Mouse (Mus musculus): Measurements from ENCODE around the gene Ccr6.

Ccr6 gene

GRCm38 (mm10) chr17:8285056-8285455 is 49.2 kb downstream of the Ccr6 start:
- DNase-seq, result no peak

- DNase-seq, result no peak
Measured at GRCm38 (mm10) chr17:8286987-8287386, 51.1 kb downstream of the Ccr6 start.

GRCm38 (mm10) chr17:8289993-8290679 is 54.3 kb downstream of the Ccr6 start:
- DNase-seq, result peak in 1 of 2 experiments; percentile 54

GRCm38 (mm10) chr17:8290736-8291135 is 54.9 kb downstream of the Ccr6 start:
- DNase-seq, result peak in 1 of 2 experiments; percentile 60

GRCm38 (mm10) chr17:8295825-8296224 is 60.0 kb downstream of the Ccr6 start:
- DNase-seq, result no peak

GRCm38 (mm10) chr17:8296313-8296844 is 60.5 kb downstream of the Ccr6 start:
- no peak for DNase-seq

- no peak for DNase-seq
Measured at GRCm38 (mm10) chr17:8297746-8298145, 61.9 kb downstream of the Ccr6 start.

- no peak for DNase-seq
Measured at GRCm38 (mm10) chr17:8298281-8298680, 62.4 kb downstream of the Ccr6 start.

GRCm38 (mm10) chr17:8299524-8299923 is 63.7 kb downstream of the Ccr6 start:
- no peak for DNase-seq

- no peak for DNase-seq
Measured at GRCm38 (mm10) chr17:8301515-8301914, 65.7 kb downstream of the Ccr6 start.

- DNase-seq, result no peak
Measured at GRCm38 (mm10) chr17:8302772-8303438, 67.1 kb downstream of the Ccr6 start.

GRCm38 (mm10) chr17:8303671-8304070 is 67.8 kb downstream of the Ccr6 start:
- no peak for DNase-seq

GRCm38 (mm10) chr17:8305801-8306200 is 70.0 kb downstream of the Ccr6 start:
- peak in 1 of 2 experiments; percentile 42 for DNase-seq
